Mouse (Mus musculus) layer of hippocampus, postnatal 25 days (tissue): ENCODE measurements around the gene Prkce. TPM values are rescaled to one million over a fixed set of nuclear protein-coding genes. Genes with fewer than 3 reads are reported as not detected.

Experiments used
- DNase-seq, 2 experiments: peaks; one replicate each; pipeline ENCODE4 v3.0.0; 2022; ENCODE audit warnings: mixed read lengths in 2 of 2, low spot score in 1 of 2; ENCODE audit errors: extremely low spot score in 1 of 2
- total RNA-seq, 2 experiments: library from RNA; stranded (reverse); gene quantifications; 2 replicates each; pipeline ENCODE4 v1.2.3; 2021

Gene Prkce
- total RNA-seq, 2 experiments from 2014 or later, result 388 to 432 TPM

- no peak for DNase-seq
These were observed 225.6 kb downstream of the Prkce start for GRCm38 (mm10) chr17:86393191-86393590.

DNA sequence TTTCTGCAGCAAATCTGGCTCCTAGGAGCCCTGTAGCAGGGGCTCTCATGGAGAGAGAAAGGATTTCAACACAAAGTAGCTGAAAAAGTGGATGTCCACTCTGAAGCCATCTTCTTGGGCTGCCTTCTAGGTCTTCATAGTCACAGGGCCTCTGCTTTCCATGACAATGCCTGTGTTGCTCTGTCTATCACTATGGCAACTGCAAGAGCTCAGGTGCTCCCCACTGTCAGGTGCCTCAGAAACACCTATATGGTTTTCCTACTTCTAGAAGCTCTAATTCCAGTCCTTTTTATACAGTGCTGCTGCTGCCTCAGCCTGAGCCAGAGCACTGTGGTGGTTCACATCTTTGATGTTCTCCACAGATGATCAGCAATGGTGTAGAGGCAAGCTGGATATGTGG is 229.5 kb downstream of the Prkce start:
- DNase-seq, result no peak

DNA sequence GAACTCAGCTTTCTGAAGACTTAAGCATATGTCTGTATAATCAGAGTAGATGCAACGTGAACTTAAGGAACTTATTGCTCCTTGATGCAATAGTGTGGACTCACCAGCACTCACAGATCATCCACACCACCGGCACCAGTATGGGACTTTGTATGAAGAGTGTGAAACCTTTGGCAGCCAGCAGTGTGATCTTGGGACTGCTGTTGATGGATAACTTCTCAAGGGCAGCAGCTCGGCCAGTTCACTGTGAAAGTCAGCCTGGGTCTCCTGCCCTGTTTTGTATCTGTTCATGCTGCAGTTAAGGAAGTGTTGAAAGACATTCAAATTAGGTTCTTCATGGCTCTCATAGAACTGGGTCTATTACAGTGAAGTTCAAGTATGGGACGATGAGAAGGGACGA is 230.1 kb downstream of the Prkce start:
- DNase-seq, result no peak

- DNase-seq, result no peak
These were observed 230.6 kb downstream of the Prkce start for GRCm38 (mm10) chr17:86398226-86398625.

DNA sequence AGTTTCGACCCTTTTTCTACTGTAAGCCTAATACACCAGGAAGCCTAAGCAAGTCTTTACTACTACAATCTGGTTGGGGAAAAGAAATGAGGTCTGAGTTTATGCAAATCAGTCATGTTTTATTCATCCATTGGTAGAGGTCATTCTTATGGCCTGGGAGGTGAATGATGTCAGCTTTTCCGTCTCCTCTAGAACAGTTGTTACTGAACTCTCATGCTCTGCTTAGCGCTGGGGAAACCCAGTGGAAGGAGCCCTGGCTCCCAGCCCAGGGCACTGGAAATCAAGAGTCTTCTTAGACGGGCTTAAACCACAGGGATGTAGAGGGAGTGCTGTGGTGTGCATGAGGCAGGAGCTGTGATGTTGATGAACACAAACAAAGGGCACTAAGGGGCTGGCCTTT is 232.4 kb downstream of the Prkce start:
- no peak for DNase-seq

GRCm38 (mm10) chr17:86404795-86405501 is 237.4 kb downstream of the Prkce start:
- DNase-seq, result no peak

DNA sequence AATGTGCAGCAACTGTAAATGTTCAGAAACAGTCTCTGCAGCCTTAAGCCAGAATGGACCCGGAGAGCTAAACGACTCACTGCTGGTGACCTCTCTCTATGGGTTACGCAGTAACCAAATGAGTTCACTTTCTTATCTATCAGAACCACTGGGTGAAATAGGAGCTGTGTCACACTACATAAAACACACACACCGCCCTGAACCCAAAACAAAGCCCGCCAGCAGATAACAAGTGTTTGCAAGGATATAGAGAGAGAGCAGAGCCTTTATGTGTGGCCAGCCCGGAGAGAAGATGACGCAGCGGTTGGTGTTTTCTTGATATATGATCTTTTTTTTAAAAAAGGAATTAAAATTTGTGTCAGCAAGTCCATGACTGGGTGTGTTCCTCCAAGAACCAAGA is 238.1 kb downstream of the Prkce start:
- no peak for DNase-seq

GRCm38 (mm10) chr17:86407921-86408613 is 240.5 kb downstream of the Prkce start:
- no peak for DNase-seq

DNA sequence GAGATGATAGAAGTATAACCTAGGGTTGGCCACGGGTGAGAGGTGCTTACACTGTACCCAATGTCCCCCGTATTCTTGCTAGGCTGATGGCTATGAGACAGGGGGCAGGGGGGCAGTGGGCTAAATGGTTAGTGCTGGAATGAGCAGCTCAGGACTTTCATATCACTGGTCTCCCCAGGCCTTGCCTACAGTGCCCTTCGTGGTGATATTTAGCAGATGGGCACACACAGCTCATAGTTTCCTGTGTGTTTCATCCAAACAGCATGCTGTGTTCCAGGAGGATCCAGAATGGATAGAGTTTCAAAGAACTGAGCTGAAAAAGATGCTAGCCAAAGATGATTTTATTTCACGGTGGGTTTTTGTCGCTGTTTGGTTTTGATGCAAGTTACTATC is 241.0 kb downstream of the Prkce start:
- DNase-seq, result no peak

GRCm38 (mm10) chr17:86409485-86409884 is 241.9 kb downstream of the Prkce start:
- no peak for DNase-seq

- DNase-seq, result no peak
These were observed 242.9 kb downstream of the Prkce start for GRCm38 (mm10) chr17:86410496-86410895.

GRCm38 (mm10) chr17:86412141-86412540 is 244.6 kb downstream of the Prkce start:
- DNase-seq, result no peak

GRCm38 (mm10) chr17:86414608-86415007 is 247.0 kb downstream of the Prkce start:
- no peak for DNase-seq

DNA sequence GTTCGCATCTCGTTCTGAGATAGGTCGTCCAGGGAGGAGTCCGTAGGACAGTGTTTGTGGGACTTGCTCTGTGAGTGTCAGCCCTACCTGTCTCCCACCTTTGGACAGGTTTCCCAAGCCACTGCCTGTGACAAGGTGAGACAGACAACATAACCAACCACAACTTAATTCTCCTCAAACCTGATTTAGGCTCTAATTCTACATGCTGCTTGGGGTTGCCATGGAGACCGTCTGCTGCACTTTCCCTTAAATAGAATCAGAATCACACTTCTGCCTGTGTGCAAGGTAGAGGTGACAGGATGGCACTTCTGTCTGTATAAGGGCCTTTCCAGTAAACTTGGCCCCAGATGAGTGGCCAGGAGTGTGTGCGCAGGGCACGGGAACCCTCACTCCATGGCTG is 248.4 kb downstream of the Prkce start:
- peak in 1 of 2 experiments; percentile 31 for DNase-seq

DNA sequence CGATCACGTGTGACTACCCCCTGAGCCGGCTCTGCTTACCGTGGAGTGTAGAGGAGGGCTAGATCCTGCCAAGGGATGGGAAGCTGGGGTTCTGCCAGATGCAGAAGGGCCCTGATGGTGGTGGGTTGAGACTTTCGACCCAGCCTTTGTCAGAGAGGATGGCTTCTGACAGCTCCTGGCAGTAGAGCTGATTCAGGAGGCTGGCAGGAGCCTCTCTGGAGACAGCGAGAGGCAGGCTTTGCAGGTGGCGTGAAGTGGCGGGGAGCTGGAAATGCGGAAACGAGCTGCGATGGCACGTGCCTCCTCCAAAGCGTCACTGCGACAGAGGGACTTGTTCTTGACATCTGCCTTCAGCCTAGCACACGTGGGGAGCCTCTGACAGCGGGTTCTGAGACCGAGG is 250.7 kb downstream of the Prkce start:
- DNase-seq, result no peak

DNA sequence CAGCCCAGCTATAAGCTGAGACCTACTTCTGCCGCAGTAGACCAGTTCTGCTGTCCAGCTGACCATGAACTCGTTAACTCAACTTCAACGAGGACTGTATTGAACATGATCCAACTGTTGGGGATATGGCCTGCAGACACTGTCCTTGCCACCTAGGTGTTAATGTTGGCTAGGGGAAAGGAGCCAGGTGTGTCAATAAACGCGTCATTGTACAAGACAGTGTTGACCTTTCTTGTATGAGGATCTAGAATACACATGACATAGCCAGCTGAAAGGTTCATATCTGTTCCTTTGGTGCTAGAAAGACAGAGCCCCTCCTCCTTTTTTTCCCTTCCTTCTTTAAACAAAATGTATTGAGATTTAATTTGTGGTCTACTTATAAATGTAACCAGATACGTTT is 251.6 kb downstream of the Prkce start:
- no peak for DNase-seq

DNA sequence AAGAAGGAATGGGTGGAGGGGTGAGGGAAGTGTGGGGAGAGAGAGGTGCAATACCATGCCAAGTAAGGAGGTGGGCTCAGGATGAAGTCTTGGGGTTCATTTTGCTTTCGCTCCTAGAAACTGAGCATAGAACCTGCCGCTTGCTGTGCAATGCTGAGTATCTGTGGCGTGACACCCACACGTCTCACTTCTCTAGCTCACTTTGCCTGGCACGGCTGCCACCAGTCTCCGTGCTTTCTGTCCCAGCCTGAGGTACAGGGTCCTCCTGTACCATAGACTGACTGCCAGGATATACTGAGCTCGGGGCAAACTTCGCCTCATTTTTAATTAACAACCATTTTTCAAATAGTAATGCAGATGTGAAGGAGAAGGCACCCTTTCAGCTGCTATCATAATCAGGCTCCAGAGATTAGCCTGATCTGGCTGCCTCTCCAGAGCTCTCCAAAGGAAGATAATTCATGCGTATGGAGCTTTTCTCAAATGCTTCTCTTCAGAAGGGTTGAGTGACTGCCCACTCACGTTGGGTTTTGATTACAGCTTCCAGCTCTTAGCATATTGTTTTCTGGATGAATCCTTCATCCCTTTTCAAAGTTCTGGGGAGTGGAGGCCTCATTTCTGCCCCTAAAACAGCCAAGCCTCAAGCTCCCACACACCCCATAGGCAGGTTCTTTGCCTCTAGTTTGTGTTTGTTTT is 253.2 kb downstream of the Prkce start:
- no peak for DNase-seq

- no peak for DNase-seq
These were observed 254.4 kb downstream of the Prkce start for GRCm38 (mm10) chr17:86422023-86422422.

- no peak for DNase-seq
These were observed 262.3 kb downstream of the Prkce start for GRCm38 (mm10) chr17:86429877-86430276.

DNA sequence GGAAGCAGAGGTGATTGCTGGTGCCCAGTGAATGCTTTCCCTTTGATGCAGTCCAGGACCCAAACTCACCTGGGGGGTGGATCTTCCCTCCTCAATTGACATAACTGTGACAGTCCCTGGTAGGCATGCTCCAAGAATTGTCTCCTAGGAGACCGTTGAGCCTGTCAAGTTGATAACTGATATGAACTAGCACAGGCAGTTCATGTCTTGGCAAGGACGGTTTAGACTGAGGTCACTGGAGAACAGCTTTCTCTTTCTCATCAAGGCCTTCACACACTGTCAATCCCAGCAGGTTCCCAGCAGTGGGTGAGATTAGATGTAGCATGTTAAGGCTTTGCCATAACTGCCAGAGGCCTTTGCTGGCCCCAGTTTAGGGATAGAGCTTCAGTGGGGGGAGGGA is 265.5 kb downstream of the Prkce start:
- DNase-seq, result no peak

DNA sequence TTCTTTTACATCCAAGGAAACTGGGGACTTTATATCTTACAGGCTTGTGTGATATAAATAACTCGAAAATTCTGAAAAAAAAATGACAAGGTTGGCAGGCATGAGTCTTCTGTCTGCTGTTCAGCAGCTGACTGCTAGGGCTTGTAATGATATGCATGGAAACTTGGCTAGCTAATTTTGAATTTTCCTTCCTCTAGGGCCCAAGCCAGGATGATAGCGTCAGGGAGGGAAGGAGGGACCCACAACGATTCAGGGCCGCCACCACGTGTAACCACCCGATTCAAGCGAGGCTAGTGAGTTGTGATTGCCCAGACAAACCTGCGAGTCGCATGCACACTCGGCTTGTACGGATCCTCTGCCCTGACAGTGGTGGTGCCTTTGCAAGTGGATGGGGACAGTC is 266.2 kb downstream of the Prkce start:
- no peak for DNase-seq

DNA sequence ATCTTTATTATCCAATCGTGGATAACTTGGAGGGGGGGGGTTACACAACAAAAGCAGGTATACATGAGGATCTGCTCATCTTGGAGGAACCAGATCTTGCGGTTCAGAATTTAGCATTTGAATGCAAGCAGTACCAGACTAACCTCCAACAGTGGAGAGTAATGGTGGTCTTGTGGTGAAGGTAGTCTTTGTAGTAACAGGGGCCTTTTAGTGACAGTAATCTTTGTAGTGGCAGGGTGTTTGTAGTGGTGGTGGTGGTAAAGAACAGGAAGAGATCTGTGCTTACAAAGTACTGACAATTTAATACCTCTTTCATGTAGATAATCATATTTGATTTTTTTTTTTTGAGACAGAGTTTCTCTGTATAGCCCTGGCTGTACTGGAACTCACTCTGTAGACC is 267.2 kb downstream of the Prkce start:
- DNase-seq, result no peak
